Mouse (Mus musculus): ENCODE measurements at regions not wholly inside any gene's neighbourhood (a gene's known extent, or its start where the extent isn't known, plus 50 kb on each side); places are given as distances from the start of the nearest gene placed in this dataset.

DNA sequence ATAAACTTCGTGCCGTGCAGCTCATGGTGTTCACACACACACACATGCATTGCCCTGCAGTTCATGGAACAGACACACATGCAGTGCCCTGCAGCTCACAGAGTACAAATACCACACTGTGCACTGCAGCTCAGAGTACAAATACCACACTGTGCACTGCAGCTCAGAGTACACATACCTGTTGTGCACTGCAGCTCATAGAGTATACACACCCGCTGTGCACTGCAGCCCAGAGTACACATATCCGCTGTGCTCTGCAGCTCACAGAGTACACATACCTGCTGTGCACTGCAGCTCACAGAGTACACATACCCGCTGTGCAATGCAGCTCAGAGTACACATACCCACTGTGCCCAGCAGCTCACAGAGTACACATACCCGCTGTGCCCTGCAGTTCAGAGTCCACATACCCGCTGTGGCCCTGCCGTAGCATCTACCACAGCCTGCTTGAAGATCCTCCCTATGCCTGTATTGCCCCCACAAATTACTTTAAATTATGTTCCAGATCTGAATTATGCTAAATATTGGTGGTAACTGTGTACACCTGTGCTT, 451.9 kb downstream of the Fam198b start:
- no peaks in the 10 kb centered on the region for H3K36me3 ChIP-seq (replicated peaks)
- no peaks in the 10 kb centered on the region for H3K9me3 ChIP-seq (replicated peaks)
- no peak for DNase-seq (ENCODE audit: low spot score)
- H3K27me3 ChIP-seq (ENCODE audit: insufficient read depth, low read length): 0 out of 2 replicates have a peak, but pooled peaks cover 5% of the 10 kb centered on the region
- no peaks in the 10 kb centered on the region for H3K4me1 ChIP-seq (ENCODE audit: insufficient read depth, low read depth, low read length)
- H3K4me3 ChIP-seq (ENCODE audit: low read depth, low read length): peak overlapping the region; percentile 4; the same call in 1 of the 2 replicates
- no peak for ATAC-seq (ENCODE audit: extremely low read depth, insufficient number of reproducible peaks, low FRiP score, poor library complexity, severe bottlenecking)
- TF ChIP-seq GATA2 (IDR thresholded peaks at IDR 0.05; ENCODE audit: borderline replicate concordance, low read depth, low read length) (no peak), TAL1 (conservative IDR thresholded peaks at IDR 0.05; ENCODE audit: low read depth, low read length) (no peak), CTCF (IDR thresholded peaks at IDR 0.05; ENCODE audit: low read depth, low read length) (no peak), GATA1 (IDR thresholded peaks at IDR 0.05; ENCODE audit: borderline replicate concordance, low read length) (no peak), POLR2AphosphoS5 (IDR thresholded peaks at IDR 0.05; ENCODE audit: insufficient replicate concordance, low read depth, low read length) (no peak)

DNA sequence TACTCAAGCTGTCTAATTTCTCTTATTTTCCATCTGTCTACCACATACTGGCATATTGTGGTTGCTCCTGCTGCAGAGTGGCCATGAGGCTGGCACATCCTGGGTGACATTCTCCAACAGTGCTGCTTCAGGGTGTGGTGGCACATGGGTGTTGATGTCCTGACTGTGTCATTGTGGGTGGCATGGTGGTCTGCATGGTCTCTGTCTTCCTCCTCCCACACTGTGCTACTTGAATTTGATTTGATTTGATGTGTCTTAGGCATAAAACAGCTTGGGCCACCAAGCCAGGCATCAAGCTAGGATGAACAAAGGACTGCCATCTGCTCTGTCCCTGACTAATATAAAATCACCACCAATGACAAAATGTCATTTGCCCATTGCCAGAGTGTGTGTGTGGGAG, 434.7 kb downstream of the Gria2 start:
- no peaks in the 10 kb centered on the region for H3K36me3 ChIP-seq (replicated peaks)
- H3K27me3 ChIP-seq (ENCODE audit: insufficient read depth, low read length): peaks cover 3% of the 10 kb centered on the region; the same call in 1 of the 2 replicates
- no peak overlapping the region; the same call in 1 of the 2 replicates for H3K4me3 ChIP-seq (ENCODE audit: low read depth, low read length)
- TF ChIP-seq CTCF (IDR thresholded peaks at IDR 0.05; ENCODE audit: low read depth, low read length) (no peak), GATA2 (IDR thresholded peaks at IDR 0.05; ENCODE audit: borderline replicate concordance, low read depth, low read length) (no peak), POLR2AphosphoS5 (IDR thresholded peaks at IDR 0.05; ENCODE audit: insufficient replicate concordance, low read depth, low read length) (no peak), TAL1 (conservative IDR thresholded peaks at IDR 0.05; ENCODE audit: low read depth, low read length) (no peak), GATA1 (IDR thresholded peaks at IDR 0.05; ENCODE audit: borderline replicate concordance, low read length) (no peak)
- no peak for DNase-seq (ENCODE audit: low spot score)
- no peak for ATAC-seq (ENCODE audit: extremely low read depth, insufficient number of reproducible peaks, low FRiP score, poor library complexity, severe bottlenecking)
- H3K4me1 ChIP-seq (ENCODE audit: insufficient read depth, low read depth, low read length): no peaks in the 10 kb centered on the region
- H3K9me3 ChIP-seq (replicated peaks): no peaks in the 10 kb centered on the region

DNA sequence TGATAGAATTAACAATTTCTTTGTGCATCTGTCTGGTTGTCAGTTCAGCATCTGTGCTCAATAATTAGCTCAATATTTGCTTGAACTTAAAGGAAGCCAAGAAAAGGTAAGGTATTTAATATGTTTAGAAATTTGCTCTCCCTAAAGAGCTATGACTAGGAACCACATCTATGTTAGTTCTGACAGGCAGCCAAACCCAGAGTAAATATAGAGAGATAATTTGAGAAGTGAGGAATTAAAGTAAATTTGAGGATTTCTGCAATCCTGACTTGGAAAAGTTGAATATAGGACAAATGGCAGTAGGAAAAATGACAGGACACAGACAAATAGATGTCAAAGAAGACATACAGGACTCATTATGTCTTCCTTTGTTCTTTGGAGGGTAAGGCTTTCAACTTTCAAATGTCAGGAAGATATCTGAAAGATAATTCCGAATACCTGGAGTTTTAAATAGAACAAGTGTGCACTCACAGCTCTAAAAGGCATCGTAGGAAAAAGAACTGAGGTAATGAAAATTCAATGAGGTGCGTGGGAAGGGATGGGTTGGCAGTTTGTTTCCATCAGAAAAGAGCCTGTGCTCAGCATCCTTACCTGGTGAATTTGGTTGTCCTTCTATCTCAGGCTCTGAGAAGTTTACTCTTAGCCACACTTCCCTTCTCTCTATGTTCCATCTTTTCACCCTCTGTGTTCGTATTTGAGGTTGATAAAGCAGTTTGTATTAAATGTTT, 433.3 kb downstream of the Gria2 start:
- Histone ChIP-seq H3K4me1 (ENCODE audit: insufficient read depth, low read depth, low read length) (no peaks in the 10 kb centered on the region), H3K27me3 (ENCODE audit: insufficient read depth, low read length) (peaks cover 3% of the 10 kb centered on the region; the same call in 1 of the 2 replicates), H3K36me3 (replicated peaks) (no peaks in the 10 kb centered on the region), H3K9me3 (replicated peaks) (no peaks in the 10 kb centered on the region), H3K4me3 (ENCODE audit: low read depth, low read length) (no peak overlapping the region)
- ATAC-seq (ENCODE audit: extremely low read depth, insufficient number of reproducible peaks, low FRiP score, poor library complexity, severe bottlenecking) (no peak), DNase-seq (ENCODE audit: low spot score) (no peak)
- TF ChIP-seq GATA1 (IDR thresholded peaks at IDR 0.05; ENCODE audit: borderline replicate concordance, low read length): no peak
- TF ChIP-seq TAL1 (conservative IDR thresholded peaks at IDR 0.05; ENCODE audit: low read depth, low read length): no peak
- TF ChIP-seq CTCF (IDR thresholded peaks at IDR 0.05; ENCODE audit: low read depth, low read length): no peak
- TF ChIP-seq POLR2AphosphoS5 (IDR thresholded peaks at IDR 0.05; ENCODE audit: insufficient replicate concordance, low read depth, low read length): no peak
- TF ChIP-seq GATA2 (IDR thresholded peaks at IDR 0.05; ENCODE audit: borderline replicate concordance, low read depth, low read length): no peak

- Histone ChIP-seq H3K27me3 (ENCODE audit: insufficient read depth, low read length) (peaks cover 3% of the 10 kb centered on the region; the same call in 1 of the 2 replicates), H3K4me3 (ENCODE audit: low read depth, low read length) (no peak overlapping the region), H3K4me1 (ENCODE audit: insufficient read depth, low read depth, low read length) (no peaks in the 10 kb centered on the region), H3K9me3 (replicated peaks) (no peaks in the 10 kb centered on the region), H3K36me3 (replicated peaks) (no peaks in the 10 kb centered on the region)
- DNase-seq (ENCODE audit: low spot score) (no peak), ATAC-seq (ENCODE audit: extremely low read depth, insufficient number of reproducible peaks, low FRiP score, poor library complexity, severe bottlenecking) (no peak)
- TF ChIP-seq GATA2 (IDR thresholded peaks at IDR 0.05; ENCODE audit: borderline replicate concordance, low read depth, low read length) (no peak), GATA1 (IDR thresholded peaks at IDR 0.05; ENCODE audit: borderline replicate concordance, low read length) (no peak), TAL1 (conservative IDR thresholded peaks at IDR 0.05; ENCODE audit: low read depth, low read length) (no peak), CTCF (IDR thresholded peaks at IDR 0.05; ENCODE audit: low read depth, low read length) (no peak), POLR2AphosphoS5 (IDR thresholded peaks at IDR 0.05; ENCODE audit: insufficient replicate concordance, low read depth, low read length) (no peak)
Observed at GRCm38 (mm10) chr3:80372436-80372835, 430.2 kb downstream of the Gria2 start.

DNA sequence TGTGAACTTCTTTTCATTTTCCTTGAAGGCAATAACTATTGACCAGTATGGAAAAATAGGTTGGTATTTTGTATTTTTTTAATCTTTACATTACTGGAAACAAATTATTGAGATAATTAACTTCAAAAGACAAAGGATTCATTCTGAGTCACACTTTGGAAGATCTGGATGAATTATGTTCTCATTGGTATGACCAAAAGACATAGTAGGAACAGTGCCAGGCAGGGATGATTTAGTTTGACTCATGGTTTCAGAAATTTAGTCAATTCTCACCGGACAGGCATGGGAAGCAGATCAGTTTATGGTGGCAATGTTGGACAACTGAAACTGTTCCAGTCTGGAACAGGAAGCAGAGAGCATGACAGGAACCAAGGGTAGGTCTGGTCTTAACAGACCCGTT, 416.6 kb downstream of the Gria2 start:
- no peaks in the 10 kb centered on the region for H3K9me3 ChIP-seq (replicated peaks)
- no peak overlapping the region for H3K4me3 ChIP-seq (ENCODE audit: low read depth, low read length)
- no peak for DNase-seq (ENCODE audit: low spot score)
- ATAC-seq (ENCODE audit: extremely low read depth, insufficient number of reproducible peaks, low FRiP score, poor library complexity, severe bottlenecking): no peak
- H3K36me3 ChIP-seq (replicated peaks): no peaks in the 10 kb centered on the region
- peaks cover 2% of the 10 kb centered on the region; the same call in 1 of the 2 replicates for H3K27me3 ChIP-seq (ENCODE audit: insufficient read depth, low read length)
- no peak for TF ChIP-seq CTCF (IDR thresholded peaks at IDR 0.05; ENCODE audit: low read depth, low read length)
- no peaks in the 10 kb centered on the region for H3K4me1 ChIP-seq (ENCODE audit: insufficient read depth, low read depth, low read length)

DNA sequence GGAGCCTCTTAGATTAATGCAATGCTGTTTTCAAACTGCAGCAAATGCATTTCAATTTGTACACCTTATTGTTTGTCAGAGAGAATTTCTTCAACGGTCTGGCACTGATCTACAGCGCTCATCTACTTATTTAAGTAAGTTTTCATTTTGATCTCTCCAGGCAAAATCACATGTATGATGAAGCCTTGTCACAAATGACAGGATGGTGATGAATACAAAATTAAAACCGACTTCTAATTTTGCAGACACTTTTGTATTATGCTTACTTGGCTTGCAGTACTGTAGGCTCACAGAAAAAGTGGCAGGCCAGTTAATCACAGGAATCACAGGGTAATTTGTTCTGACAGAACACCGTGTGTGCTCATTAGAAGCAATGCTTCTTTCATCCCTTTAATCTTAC, 406.4 kb downstream of the Gria2 start:
- H3K9me3 ChIP-seq (replicated peaks): no peaks in the 10 kb centered on the region

More for the DNA sequence above, 406.4 kb downstream of the Gria2 start:
- Histone ChIP-seq H3K4me3 (ENCODE audit: low read depth, low read length) (no peak overlapping the region), H3K27me3 (ENCODE audit: insufficient read depth, low read length) (no peaks in the 10 kb centered on the region), H3K4me1 (ENCODE audit: insufficient read depth, low read depth, low read length) (no peaks in the 10 kb centered on the region), H3K36me3 (replicated peaks) (no peaks in the 10 kb centered on the region)
- TF ChIP-seq GATA1 (IDR thresholded peaks at IDR 0.05; ENCODE audit: borderline replicate concordance, low read length) (no peak), CTCF (IDR thresholded peaks at IDR 0.05; ENCODE audit: low read depth, low read length) (no peak), POLR2AphosphoS5 (IDR thresholded peaks at IDR 0.05; ENCODE audit: insufficient replicate concordance, low read depth, low read length) (no peak), TAL1 (conservative IDR thresholded peaks at IDR 0.05; ENCODE audit: low read depth, low read length) (no peak), GATA2 (IDR thresholded peaks at IDR 0.05; ENCODE audit: borderline replicate concordance, low read depth, low read length) (no peak)
- no peak for DNase-seq (ENCODE audit: low spot score)
- no peak for ATAC-seq (ENCODE audit: extremely low read depth, insufficient number of reproducible peaks, low FRiP score, poor library complexity, severe bottlenecking)

Measured in G1E (cell line).